Mouse (Mus musculus) erythroblast, embryonic 14.5 days (primary cell): ENCODE results near the gene Susd6. TPM values are rescaled to one million over a fixed set of nuclear protein-coding genes. Genes with fewer than 3 reads are reported as not detected.
A peak's percentile ranks its signal among the peaks of the same experiment; 100 is the strongest.
"Not testable (repeated sequence)": the region's sequence is repeated elsewhere in the genome, so short reads cannot be mapped to it uniquely, and the experiment has no call there.

Experiments
- H3K27me3 ChIP-seq: 2 replicates; pipeline ENCODE4 v1.6.1; 2012; ENCODE audit warnings: inconsistent platforms; ENCODE audit not compliant: control insufficient read depth
- H3K36me3 ChIP-seq: 2 replicates; pipeline ENCODE4 v1.6.1; 2012; ENCODE audit warnings: mild to moderate bottlenecking, inconsistent platforms; ENCODE audit not compliant: control insufficient read depth
- H3K4me1 ChIP-seq: 2 replicates; pipeline ENCODE4 v1.6.1; 2012; ENCODE audit warnings: inconsistent platforms; ENCODE audit not compliant: control insufficient read depth
- H3K4me3 ChIP-seq: replicated peaks from 2 replicates; pipeline ENCODE3; 2012; ENCODE audit warnings: moderate library complexity, mild to moderate bottlenecking, inconsistent platforms
- H3K9me3 ChIP-seq: 2 replicates; pipeline ENCODE4 v1.6.1; 2012; ENCODE audit warnings: low read length, inconsistent platforms, mixed read lengths; ENCODE audit not compliant: control insufficient read depth
- GATA1 ChIP-seq: IDR thresholded peaks from 2 replicates; pipeline ENCODE4 v1.6.1; 2012; ENCODE audit warnings: low read length, inconsistent platforms, mixed read lengths
- TAL1 ChIP-seq: IDR thresholded peaks from 3 replicates; pipeline ENCODE4 v1.6.1; 2012; ENCODE audit warnings: low read length, inconsistent platforms, mixed read lengths
- polyA plus RNA-seq: library from polyadenylated mRNA; stranded (reverse); fragments of >175 nt; gene quantifications from 2 replicates; pipeline ENCODE4 v1.2.3, GENCODE M21; 2012

Susd6 gene
- polyA plus RNA-seq, 1 experiment: 1.2 TPM

DNA sequence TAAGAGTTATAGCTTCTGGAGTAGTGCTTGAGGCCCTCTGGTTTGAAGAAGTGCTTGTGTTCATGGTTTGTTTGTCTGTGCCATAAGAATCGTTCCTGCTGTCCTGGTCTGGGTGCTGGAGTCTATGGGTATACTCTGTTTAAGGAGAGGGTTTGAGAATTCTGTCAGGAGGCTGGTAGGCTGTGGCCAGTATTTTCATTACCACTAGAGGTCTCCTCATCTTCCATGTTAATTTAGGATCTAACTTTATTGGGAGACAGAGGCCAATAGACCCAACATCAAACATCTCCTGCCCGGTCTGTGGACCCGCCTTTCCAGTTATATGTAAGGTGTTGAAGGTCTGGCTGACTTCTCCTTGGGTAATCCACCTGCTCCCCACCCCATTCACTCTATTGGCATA is 7.4 kb upstream of the Susd6 start:
- H3K4me3 ChIP-seq: no peak overlapping the region
- TF ChIP-seq TAL1 (no peak), GATA1 (no peak)
- H3K4me1 ChIP-seq: peaks cover 74% of the 10 kb centered on the region
- no peaks in the 10 kb centered on the region for H3K27me3 ChIP-seq
- H3K36me3 ChIP-seq: no peaks in the 10 kb centered on the region
- H3K9me3 ChIP-seq: no peaks in the 10 kb centered on the region

DNA sequence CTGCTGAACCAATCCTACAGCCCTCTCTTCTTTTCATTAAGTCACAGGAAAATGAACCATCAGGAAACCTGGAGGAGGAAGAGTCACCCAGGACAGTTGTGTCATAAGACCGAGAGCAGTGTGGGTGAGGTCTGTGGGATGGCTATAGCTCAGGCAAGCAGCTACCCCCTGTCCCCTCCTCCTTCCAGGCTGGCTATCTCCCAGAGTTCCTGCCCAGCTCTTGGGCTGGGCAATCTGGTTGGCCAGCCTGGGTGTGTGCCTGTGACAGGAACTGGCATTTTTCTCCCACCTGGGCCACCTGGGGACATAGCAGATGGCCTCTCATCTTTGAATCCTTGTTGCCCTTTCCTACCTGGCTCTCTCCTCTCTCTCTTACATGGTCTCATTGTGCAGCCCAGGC is 6.4 kb upstream of the Susd6 start:
- TF ChIP-seq TAL1 (no peak), GATA1 (no peak)
- no peaks in the 10 kb centered on the region for H3K9me3 ChIP-seq
- no peaks in the 10 kb centered on the region for H3K36me3 ChIP-seq
- no peaks in the 10 kb centered on the region for H3K27me3 ChIP-seq
- peaks cover 71% of the 10 kb centered on the region for H3K4me1 ChIP-seq
- no peak overlapping the region for H3K4me3 ChIP-seq

DNA sequence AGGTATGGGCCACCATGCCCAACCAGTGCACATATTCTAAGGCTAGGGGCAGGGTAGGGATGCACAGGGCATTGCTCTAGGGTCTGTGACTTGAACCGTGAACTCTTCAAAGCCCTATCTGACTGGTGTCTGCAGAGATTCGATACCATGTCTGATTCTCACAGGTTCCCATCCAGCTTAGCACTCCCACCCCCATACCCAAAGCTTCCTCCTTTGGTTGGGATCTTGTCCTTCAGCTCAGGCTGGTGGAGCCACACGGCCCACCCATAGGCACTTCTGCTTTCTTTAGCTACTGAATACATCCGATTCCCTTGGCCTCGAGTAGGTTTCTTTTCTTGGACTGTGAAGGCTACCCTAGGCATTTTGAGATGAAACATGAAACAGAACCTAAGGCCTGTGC is 5.3 kb upstream of the Susd6 start:
- Histone ChIP-seq H3K9me3 (no peaks in the 10 kb centered on the region), H3K27me3 (no peaks in the 10 kb centered on the region), H3K4me1 (peaks cover 69% of the 10 kb centered on the region), H3K36me3 (no peaks in the 10 kb centered on the region), H3K4me3 (no peak overlapping the region)
- TF ChIP-seq TAL1 (no peak), GATA1 (no peak)

DNA sequence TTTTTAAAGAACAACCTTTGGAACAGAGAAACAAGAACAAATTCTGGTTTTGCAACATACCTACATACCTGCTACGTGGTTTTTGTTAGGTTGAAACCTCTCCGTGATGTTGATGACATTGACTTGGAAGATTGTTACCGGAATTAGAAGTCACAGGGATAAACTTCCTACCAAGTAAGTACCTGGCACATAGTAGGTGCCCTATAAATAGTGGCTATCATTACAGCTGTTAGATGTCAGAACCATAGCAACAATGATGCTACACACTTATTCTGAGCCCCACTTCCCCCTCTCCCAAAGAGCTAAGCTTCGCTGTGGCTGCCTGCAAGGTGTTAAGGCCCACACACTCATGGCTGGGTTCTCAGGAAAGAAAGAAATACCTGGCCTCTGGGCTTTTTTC is 4.7 kb upstream of the Susd6 start:
- H3K9me3 ChIP-seq: no peaks in the 10 kb centered on the region
- H3K4me3 ChIP-seq: no peak overlapping the region
- H3K36me3 ChIP-seq: no peaks in the 10 kb centered on the region
- H3K27me3 ChIP-seq: no peaks in the 10 kb centered on the region
- TF ChIP-seq TAL1 (no peak), GATA1 (no peak)
- H3K4me1 ChIP-seq: peaks cover 66% of the 10 kb centered on the region

DNA sequence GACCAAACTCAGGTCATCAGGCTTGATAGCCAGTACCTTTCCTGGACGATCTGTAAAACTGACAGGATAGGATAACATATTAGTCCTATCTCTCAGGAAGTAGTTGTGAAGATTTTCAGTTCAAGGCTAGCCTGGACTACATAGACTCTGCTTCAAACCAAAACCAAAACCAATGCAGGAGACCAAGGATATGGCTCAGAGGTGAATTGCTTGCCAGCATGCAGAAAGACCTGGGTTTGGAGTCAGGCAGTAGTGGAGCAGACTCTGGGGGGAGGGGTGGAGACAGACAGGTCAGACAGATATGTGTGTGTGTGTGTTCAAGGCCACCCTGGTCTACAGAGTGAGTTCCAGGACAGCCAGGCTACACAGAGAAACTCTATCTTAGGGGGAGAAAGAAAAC is 3.7 kb upstream of the Susd6 start:
- peaks cover 65% of the 10 kb centered on the region for H3K4me1 ChIP-seq
- H3K9me3 ChIP-seq: no peaks in the 10 kb centered on the region
- TF ChIP-seq TAL1 (no peak), GATA1 (no peak)
- no peak overlapping the region for H3K4me3 ChIP-seq
- no peaks in the 10 kb centered on the region for H3K36me3 ChIP-seq
- no peaks in the 10 kb centered on the region for H3K27me3 ChIP-seq

DNA sequence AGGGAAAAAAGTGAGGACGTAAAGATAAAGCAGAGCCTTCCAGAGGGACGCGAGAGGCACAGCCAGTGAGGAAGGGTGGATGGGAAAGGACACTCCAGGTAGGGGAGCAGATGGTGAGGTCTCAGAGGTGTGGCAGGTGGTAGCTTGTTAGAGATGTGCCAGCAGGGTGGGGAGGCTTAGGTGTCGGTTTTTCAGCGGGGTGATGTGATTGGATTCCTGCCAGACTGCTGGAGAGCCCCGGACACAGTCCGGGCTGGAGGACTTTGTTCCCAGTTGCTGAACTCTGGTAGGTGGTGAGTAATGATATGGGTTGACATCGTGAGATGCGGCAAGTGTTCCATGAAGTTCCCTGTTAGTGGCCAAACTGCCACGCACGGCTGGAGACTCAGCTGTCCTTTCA is 2.7 kb upstream of the Susd6 start:
- Histone ChIP-seq H3K4me3 (no peak overlapping the region), H3K4me1 (peaks cover 73% of the 10 kb centered on the region), H3K36me3 (peaks cover 2% of the 10 kb centered on the region), H3K9me3 (no peaks in the 10 kb centered on the region), H3K27me3 (no peaks in the 10 kb centered on the region)
- no peak for TF ChIP-seq TAL1
- TF ChIP-seq GATA1: no peak

DNA sequence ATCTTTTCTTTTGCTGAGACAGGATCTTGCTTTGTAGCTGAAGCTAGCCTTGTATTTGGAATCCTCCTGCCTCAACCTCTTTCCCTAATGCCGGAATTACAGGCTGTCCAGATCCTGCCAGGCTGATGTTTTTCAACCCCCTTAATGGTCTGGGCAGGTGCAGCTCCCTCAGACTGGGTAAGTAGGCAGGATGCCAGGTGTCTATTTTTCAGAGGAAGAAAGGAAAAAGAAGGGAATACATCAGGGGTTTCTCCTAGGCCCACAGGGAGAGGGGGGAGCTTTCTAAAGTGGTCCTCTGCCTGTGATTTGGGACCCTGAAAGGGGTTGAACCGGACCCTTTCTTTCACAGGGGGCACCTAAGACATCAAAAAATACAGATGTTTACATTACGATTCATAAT is 2.1 kb upstream of the Susd6 start:
- Histone ChIP-seq H3K9me3 (no peaks in the 10 kb centered on the region), H3K4me1 (peaks cover 74% of the 10 kb centered on the region), H3K36me3 (peaks cover 8% of the 10 kb centered on the region), H3K27me3 (no peaks in the 10 kb centered on the region), H3K4me3 (no peak overlapping the region)
- TF ChIP-seq TAL1: no peak
- no peak for TF ChIP-seq GATA1

DNA sequence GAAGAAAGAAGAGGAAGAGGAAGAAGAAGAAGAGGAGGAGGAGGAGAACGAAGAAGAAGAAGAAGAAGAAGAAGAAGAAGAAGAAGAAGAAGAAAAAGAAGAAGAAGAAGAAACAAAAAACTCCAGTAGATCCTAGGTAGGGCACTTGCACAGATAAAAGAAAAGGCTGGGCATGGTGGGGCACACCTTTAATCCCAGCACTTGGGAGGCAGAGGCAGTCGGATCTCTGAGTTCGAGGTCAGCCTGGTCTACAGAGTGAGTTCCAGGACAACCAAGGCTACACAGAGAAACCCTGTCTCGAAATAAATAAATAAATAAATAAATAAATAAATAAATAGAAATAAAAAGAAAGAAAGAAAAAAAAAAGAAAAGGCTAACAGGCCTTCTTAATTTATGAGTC is 1.0 kb upstream of the Susd6 start:
- H3K27me3 ChIP-seq, H3K9me3 ChIP-seq: not testable (repeated sequence)
- peak overlapping the region; percentile 100 for H3K4me3 ChIP-seq
- peaks cover 19% of the 10 kb centered on the region for H3K36me3 ChIP-seq
- peaks cover 76% of the 10 kb centered on the region for H3K4me1 ChIP-seq

DNA sequence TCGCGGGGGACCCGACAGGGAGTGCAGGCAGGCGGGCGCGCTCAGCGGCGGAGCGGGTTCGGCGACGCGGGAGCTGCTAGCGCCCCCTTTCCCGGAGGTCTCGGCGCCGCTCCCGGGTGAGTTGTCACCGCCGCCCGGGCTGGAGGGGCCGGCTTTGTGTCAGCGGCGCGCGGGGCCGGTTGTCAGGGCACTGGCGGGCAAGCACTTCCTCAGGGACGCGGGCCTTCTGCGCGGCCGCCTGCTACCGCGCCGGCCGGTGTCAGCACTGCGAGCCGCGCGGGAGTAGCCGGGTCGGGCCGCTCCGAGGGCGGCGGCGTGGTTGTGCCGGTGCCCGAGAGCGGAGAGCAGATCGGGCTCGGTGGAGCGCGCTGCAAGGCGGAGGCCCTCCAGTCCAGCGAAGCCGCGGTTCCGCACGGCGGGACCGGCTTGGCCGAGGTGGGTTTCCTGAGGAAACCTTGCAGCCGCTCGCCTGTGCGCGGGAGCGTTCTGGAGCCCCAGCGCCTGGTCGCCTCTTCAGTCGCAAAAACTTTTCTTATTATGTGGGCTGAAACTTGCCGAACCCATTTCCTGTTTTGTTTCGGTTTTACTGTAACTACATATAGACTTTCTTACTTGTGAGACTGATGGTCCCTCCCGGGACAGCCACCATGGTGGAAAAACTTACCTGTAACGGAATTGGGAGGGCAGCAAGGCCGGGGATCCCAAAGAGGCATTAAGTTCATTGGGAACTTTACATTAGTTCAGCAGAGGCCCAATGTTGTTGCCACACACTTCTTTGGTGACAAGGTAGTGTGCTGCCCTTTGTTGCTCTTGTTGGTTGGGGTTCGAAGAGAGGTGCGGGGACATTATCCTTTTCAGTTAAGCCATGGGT is 625 bp downstream of the Susd6 start:
- peak overlapping the region; percentile 100 for H3K4me3 ChIP-seq
- peaks cover 75% of the 10 kb centered on the region for H3K4me1 ChIP-seq
- peaks cover 34% of the 10 kb centered on the region for H3K36me3 ChIP-seq
- H3K9me3 ChIP-seq: no peaks in the 10 kb centered on the region
- no peak for TF ChIP-seq TAL1
- TF ChIP-seq GATA1: no peak
- no peaks in the 10 kb centered on the region for H3K27me3 ChIP-seq
